Mouse (Mus musculus) embryonic facial prominence, embryonic 13.5 days (tissue): ENCODE measurements around the gene Vdr. TPM values are rescaled to one million over a fixed set of nuclear protein-coding genes. Genes with fewer than 3 reads are reported as not detected.

Experiments used
- ATAC-seq: fragments of 200-750 bp; cut with Nextera tagmentation; 2 replicates; pipeline ENCODE4 v1.8.0; 2017; ENCODE audit warnings: low read depth; ENCODE audit not compliant: insufficient number of reproducible peaks, insufficient read depth, low FRiP score, low TSS enrichment
- H3K27ac ChIP-seq: fragments of 300-500 bp; sonication (generic); 2 replicates; pipeline ENCODE4 v1.5.1; 2015; ENCODE audit warnings: moderate library complexity, mild to moderate bottlenecking, inconsistent platforms
- H3K27me3 ChIP-seq: fragments of 300-500 bp; sonication (generic); 2 replicates; pipeline ENCODE4 v1.6.1; 2015; ENCODE audit warnings: mild to moderate bottlenecking, inconsistent platforms
- H3K36me3 ChIP-seq: fragments of 300-500 bp; sonication (generic); 2 replicates; pipeline ENCODE4 v1.6.1; 2015; ENCODE audit warnings: mild to moderate bottlenecking, inconsistent platforms
- H3K4me1 ChIP-seq: fragments of 300-500 bp; sonication (generic); 2 replicates; pipeline ENCODE4 v1.6.1; 2015; ENCODE audit warnings: inconsistent platforms
- H3K4me2 ChIP-seq: fragments of 300-500 bp; sonication (generic); 2 replicates; pipeline ENCODE4 v1.6.1; 2015; ENCODE audit warnings: moderate library complexity, mild to moderate bottlenecking, inconsistent platforms
- H3K4me3 ChIP-seq: fragments of 300-500 bp; sonication (generic); 2 replicates; pipeline ENCODE4 v1.5.1; 2015; ENCODE audit warnings: mild to moderate bottlenecking, inconsistent platforms
- H3K9ac ChIP-seq: fragments of 300-500 bp; sonication (generic); 2 replicates; pipeline ENCODE4 v1.6.1; 2015; ENCODE audit warnings: mild to moderate bottlenecking, inconsistent platforms
- H3K9me3 ChIP-seq: fragments of 300-500 bp; sonication (generic); 2 replicates; pipeline ENCODE4 v1.6.1; 2016; ENCODE audit warnings: inconsistent platforms
- WGBS: fragments of 180-500 bp; shearing (Covaris S2); methylation state at CpG from one replicate; pipeline ENCODE4 v1.1.7; 2015; ENCODE audit warnings: mixed read lengths; 5-methylcytosine and 5-hydroxymethylcytosine counted together
- polyA plus RNA-seq: library from polyadenylated mRNA; unstranded; fragments of >200 nt; fragmentation: Nextera tagmentation; extraction: Ambion mirVana; gene quantifications from 2 replicates; pipeline ENCODE4 v1.2.1, GENCODE M21; 2015

Gene Vdr
- polyA plus RNA-seq, 1 experiment from 2014 or later = 2.3 TPM

DNA sequence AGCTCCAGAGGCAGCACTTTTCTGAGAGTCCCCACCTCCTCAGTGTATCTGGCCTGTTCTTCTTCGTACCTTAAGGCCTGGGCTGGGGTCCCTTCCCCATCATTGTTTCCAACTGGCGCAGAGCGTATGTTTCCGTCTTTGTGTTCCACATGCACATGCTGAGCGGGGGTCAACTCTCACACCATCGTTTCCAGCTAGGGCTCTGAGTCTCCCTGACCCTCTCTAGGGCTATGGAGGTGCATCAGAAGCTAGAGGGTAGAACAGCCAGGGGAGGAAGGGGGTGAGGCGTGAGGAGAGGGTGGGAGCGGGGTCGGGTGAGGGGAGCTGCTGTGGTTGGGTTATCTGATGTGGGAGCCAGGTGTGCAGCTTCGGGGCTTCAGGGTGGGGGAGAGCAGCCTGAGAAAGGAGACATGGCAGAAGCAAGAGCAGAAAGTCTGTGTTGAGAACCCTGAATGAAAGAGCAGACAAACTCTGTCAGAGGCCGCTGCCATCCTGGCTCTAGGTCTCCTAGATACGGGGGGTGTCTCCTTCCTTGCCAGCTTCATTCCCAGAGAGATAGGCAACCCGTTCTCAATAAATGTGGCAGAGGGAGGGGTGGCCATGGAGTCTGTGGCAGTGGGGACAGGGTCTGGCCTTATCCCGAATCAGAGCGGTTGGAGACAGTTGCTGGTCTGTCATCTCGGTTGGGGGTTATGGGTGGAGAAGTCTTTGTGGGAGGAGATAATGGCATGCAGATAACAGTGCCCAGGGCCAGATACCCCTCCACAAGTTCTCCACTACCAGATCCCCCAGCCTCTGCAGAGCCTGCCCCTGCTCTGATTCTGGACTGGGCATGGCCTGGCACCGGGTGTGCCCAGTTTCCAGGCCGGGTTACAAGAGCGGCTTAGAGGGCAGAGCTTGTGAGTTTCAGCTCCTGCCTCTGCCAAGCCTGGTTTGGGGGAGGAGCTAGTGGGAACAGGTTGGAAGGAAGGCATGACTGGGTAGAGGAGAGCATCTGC, 66.1 kb downstream of the Vdr start, which contains the start of gene Hdac7:
Gene Hdac7 (minus strand): TSS at position 466 of the 998 bp plus-strand sequence.
- no peaks in the 10 kb centered on the region for H3K27me3 ChIP-seq
- WGBS = 73% methylated on average over 19 of the region's 19 CpGs
- no peak within 1 kb of the TSS for H3K4me2 ChIP-seq
- H3K4me3 ChIP-seq = no peak within 1 kb of the TSS
- no peaks in the 10 kb centered on the region for H3K9me3 ChIP-seq
- ATAC-seq = no peak
- H3K9ac ChIP-seq = no peak within 1 kb of the TSS
- H3K4me1 ChIP-seq = peaks cover 16% of the 10 kb centered on the region
- no peak within 1 kb of the TSS for H3K27ac ChIP-seq
- H3K36me3 ChIP-seq = no peaks in the 10 kb centered on the region

DNA sequence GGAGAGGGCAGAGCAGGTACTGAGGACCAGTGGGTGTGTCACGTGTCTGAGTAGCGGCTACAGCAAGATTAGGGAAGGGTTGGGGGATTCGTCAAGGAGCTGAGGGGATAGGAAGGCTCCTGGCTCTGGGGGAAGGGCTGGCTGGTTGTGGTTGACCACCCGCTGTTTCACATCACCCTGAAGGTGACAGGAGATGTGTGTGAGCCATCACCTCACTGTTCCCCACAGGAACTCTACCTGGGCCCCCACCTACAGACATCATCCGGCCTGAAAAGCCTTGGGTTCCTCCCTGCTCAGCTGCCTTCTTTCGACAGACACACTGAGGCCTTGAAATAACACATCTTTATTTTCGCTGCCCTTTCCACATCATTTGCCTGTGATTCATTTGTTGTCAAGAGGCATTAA, 67.2 kb downstream of the Vdr start:
- Histone ChIP-seq H3K9me3 (no peaks in the 10 kb centered on the region), H3K27me3 (no peaks in the 10 kb centered on the region), H3K9ac (no peak overlapping the region), H3K27ac (no peak overlapping the region), H3K4me3 (no peak overlapping the region), H3K4me1 (peaks cover 17% of the 10 kb centered on the region), H3K4me2 (no peak overlapping the region), H3K36me3 (no peaks in the 10 kb centered on the region)
- WGBS = 79% methylated on average over 7 of the region's 7 CpGs
- ATAC-seq = no peak

DNA sequence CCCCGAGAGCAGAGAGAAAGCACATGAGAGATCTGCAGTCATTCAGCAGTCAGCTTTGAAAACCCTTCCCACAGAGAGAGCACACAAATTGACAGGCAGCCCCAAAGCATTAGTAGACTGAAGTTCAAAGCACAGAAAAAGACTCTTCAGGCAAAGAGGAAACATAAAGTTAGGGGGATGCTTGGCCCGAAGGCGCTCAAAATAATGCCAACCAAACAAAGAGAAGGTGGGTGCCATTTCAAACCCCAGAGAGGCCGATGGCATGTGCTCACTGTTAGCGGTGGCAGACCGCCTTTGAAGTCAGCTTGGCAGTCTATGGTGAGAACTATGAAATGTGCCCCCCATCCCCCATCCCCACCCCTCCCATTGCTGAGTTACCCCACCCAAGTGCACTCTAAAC, 68.4 kb downstream of the Vdr start:
- Histone ChIP-seq H3K4me1 (peaks cover 28% of the 10 kb centered on the region), H3K27me3 (no peaks in the 10 kb centered on the region), H3K36me3 (no peaks in the 10 kb centered on the region), H3K9me3 (no peaks in the 10 kb centered on the region), H3K9ac (no peak overlapping the region), H3K4me3 (no peak overlapping the region), H3K27ac (no peak overlapping the region), H3K4me2 (no peak overlapping the region)
- 83% methylated on average over 6 of the region's 6 CpGs for WGBS
- no peak for ATAC-seq

DNA sequence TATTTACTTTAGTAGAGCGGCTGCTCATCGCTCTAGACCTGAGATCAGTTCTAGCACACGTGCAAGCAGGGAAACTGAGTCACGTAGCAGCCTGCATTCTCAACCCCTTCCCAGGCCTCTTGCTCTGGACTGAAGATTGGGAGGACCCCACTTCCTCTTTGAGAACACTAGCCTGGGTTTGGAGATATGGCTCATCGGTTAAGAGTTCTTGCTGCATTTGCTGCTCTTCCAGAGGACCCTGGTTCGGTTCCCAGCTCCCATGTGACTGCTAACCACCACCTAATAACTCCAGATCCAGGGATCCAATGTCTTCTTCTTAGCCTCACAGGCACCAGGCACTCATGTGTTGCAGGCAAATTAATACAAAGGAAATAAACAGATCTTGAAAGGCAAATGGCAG, 69.0 kb downstream of the Vdr start:
- Histone ChIP-seq H3K9ac (no peak overlapping the region), H3K9me3 (no peaks in the 10 kb centered on the region), H3K27ac (no peak overlapping the region), H3K4me1 (peaks cover 35% of the 10 kb centered on the region), H3K4me3 (no peak overlapping the region), H3K27me3 (no peaks in the 10 kb centered on the region), H3K36me3 (no peaks in the 10 kb centered on the region), H3K4me2 (no peak overlapping the region)
- WGBS = 95% methylated on average over 6 of the region's 6 CpGs
- no peak for ATAC-seq

DNA sequence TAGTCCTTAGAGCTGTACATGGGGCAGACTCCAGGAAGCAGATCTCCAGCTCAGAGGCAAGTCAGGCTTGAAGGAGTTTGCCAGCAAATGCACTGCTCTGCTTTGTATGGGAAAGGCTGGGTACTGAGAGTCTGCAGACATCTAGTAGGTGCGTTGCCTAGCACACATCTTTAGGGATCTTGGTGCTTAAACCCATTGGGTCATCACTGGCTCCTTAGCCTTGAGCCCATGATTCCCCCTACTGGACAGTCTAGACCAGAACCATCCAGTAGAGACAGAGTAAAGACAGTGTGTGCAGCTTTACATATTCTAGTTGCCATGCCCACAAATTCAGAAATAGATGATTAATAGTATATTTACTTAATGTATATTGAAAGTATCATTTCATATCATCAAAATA, 69.6 kb downstream of the Vdr start:
- H3K9ac ChIP-seq = no peak overlapping the region
- no peaks in the 10 kb centered on the region for H3K9me3 ChIP-seq
- H3K4me3 ChIP-seq = no peak overlapping the region
- no peak overlapping the region for H3K4me2 ChIP-seq
- 95% methylated on average over 1 of the region's 1 CpGs for WGBS
- no peaks in the 10 kb centered on the region for H3K36me3 ChIP-seq
- no peaks in the 10 kb centered on the region for H3K27me3 ChIP-seq
- H3K4me1 ChIP-seq = peaks cover 39% of the 10 kb centered on the region
- no peak for ATAC-seq
- no peak overlapping the region for H3K27ac ChIP-seq

DNA sequence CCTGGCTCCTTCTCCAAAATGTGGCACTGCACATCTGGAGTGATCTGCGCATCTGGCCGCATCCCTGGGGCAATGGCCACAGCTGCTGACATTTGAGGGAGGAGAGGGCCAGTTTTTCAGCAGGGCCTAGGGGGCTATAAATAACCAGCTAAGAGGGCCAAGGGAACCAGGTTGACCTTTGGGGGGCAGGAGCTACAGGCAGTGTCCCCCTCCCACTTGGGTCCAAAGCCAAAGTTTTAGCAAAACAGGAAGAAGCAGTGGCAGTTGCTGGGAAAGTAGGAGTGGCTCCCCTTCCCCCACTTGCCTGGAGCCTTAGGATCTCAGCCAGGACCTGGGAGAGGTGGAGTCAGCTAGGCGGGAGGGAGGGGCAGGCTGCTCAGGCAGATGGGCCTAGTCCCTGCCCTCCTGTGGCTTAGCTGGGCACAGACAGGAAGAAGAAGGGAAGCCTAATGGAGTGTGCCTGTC, 70.4 kb downstream of the Vdr start:
- peak; percentile 74 for ATAC-seq
- H3K4me2 ChIP-seq = no peak overlapping the region
- WGBS = 18% methylated on average over 3 of the region's 3 CpGs

DNA sequence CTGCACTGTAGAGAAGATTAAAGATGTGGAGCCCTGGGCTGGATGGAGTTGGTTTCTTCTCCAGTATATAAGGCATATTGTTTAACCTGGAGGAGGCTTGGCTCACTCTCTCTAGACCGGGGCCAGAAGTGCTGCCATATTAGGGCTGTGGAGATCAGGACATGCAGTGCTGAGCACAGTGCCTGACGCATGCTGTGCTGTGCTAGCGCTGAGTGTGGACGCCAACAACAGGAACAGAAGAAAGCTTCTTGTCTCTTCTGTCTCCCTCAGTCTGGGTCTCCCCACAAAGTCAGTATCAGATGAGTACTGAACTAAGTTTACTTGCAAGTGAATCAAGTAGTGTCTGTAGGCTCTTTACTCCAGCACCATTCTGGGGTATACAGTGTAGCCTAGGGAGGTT, 71.0 kb downstream of the Vdr start:
- H3K27ac ChIP-seq = peak overlapping the region; percentile 77
- H3K4me1 ChIP-seq = peaks cover 39% of the 10 kb centered on the region
- H3K9ac ChIP-seq = no peak overlapping the region
- no peaks in the 10 kb centered on the region for H3K9me3 ChIP-seq
- H3K4me3 ChIP-seq = no peak overlapping the region
- H3K27me3 ChIP-seq = no peaks in the 10 kb centered on the region
- no peak for ATAC-seq
- WGBS = 67% methylated on average over 4 of the region's 4 CpGs
- no peaks in the 10 kb centered on the region for H3K36me3 ChIP-seq
- H3K4me2 ChIP-seq = no peak overlapping the region

More for the DNA sequence above, 70.4 kb downstream of the Vdr start:
- no peaks in the 10 kb centered on the region for H3K9me3 ChIP-seq
- peaks cover 39% of the 10 kb centered on the region for H3K4me1 ChIP-seq
- H3K27me3 ChIP-seq = no peaks in the 10 kb centered on the region
- H3K9ac ChIP-seq = no peak overlapping the region; the same call in 1 of the 2 replicates
- H3K4me3 ChIP-seq = no peak overlapping the region
- peak overlapping the region; percentile 77 for H3K27ac ChIP-seq
- H3K36me3 ChIP-seq = no peaks in the 10 kb centered on the region

DNA sequence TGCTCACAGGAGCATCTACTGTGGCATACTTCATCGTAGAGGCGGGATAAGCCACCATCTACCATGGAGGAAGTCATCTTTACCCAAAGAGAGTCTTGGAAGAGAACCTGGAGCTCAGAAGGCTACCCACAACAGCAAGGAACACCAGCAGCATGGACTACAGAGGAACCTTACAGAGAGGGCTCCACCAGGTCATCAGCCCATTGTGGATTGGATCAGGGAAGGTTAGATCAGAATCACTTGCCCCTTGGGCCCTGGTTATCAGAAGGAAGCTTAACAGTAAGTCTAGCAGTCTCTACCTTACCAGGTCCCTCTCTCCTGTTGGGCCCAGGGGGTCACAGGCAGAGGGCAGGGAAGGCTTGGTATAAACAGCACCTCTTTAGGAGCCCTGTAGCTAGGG, 71.4 kb downstream of the Vdr start:
- peaks cover 39% of the 10 kb centered on the region for H3K4me1 ChIP-seq
- no peaks in the 10 kb centered on the region for H3K27me3 ChIP-seq
- H3K4me3 ChIP-seq = no peak overlapping the region
- ATAC-seq = no peak
- no peak overlapping the region for H3K4me2 ChIP-seq
- H3K9ac ChIP-seq = no peak overlapping the region
- no peaks in the 10 kb centered on the region for H3K36me3 ChIP-seq
- H3K27ac ChIP-seq = no peak overlapping the region
- WGBS = 93% methylated on average over 2 of the region's 2 CpGs
- no peaks in the 10 kb centered on the region for H3K9me3 ChIP-seq

DNA sequence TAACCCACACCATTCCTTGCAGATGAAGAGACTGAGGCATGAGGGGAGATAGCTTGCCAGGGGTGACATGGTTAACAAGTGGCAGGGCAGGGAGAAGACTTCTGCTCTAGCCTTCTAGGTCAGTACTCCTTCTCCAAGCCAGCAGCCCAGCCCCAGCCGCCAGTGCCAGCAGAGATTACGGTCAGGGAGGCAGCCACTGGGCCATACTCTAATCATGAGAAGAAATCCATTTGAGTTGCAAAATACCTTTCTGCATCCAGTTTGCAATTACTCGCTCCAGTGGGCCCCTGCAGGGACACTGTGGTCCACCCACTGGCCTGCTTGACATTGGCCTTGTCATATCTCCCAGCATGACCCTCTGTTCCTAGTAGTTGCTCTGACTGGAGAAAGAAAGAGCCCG, 72.0 kb downstream of the Vdr start:
- no peak for ATAC-seq
- Histone ChIP-seq H3K36me3 (no peaks in the 10 kb centered on the region), H3K4me2 (no peak overlapping the region), H3K27me3 (no peaks in the 10 kb centered on the region), H3K9me3 (no peaks in the 10 kb centered on the region), H3K4me1 (peaks cover 39% of the 10 kb centered on the region), H3K27ac (no peak overlapping the region), H3K9ac (no peak overlapping the region), H3K4me3 (no peak overlapping the region)
- 92% methylated on average over 4 of the region's 4 CpGs for WGBS

DNA sequence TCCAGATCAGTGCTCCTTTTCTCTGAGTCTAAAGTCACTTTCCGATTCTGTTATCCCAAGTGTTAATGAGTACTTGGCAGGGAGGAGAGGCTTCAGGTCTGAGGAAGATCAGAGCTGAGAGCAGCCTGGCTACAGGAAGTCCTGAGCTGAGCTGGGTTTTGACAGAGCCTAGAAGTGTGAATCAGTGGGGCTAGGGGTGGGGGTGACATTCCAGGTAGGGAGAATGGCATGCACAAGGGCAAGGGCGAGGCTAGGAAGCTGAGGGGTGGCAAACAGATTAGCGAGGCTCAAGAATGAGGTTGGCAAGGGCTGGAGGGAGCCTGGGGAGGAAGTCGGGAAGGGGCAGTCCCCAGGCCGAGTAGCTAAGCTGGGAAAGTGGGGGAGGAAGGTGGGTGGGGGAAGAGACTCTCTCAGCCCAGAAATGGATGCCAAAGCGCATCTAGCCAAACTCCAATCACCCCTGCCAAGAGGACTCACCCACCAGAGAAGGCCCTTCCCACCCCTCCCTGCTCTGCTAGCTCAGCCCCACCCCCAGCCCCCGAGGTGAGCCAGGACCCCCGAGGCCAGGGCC, 72.9 kb downstream of the Vdr start:
- WGBS = 12% methylated on average over 8 of the region's 8 CpGs

DNA sequence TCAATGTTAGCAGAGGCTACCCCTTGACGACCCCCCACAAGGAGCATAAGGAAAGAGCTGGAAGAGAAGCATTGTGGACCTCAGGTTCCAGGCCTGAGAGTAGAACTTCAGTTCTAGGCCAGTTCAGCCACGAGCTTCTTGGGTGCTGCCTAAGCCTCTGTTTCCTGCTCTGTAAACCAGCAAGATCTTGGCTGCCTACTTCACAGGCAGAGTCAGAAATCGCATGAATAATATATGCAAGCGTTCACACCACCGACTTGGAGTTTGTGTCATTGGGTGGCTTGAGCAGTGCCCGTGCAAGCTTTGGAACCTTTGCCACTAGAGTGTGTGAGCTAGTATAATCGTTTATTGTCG, 73.6 kb downstream of the Vdr start:
- Histone ChIP-seq H3K27me3 (no peaks in the 10 kb centered on the region), H3K4me3 (no peak overlapping the region), H3K4me2 (no peak overlapping the region), H3K9ac (no peak overlapping the region), H3K36me3 (no peaks in the 10 kb centered on the region), H3K4me1 (peaks cover 48% of the 10 kb centered on the region), H3K9me3 (no peaks in the 10 kb centered on the region), H3K27ac (no peak overlapping the region)
- WGBS = 72% methylated on average over 8 of the region's 8 CpGs
- no peak for ATAC-seq

More for the DNA sequence above, 72.9 kb downstream of the Vdr start:
- ATAC-seq = no peak
- Histone ChIP-seq H3K27me3 (no peaks in the 10 kb centered on the region), H3K27ac (peak overlapping the region; percentile 28; the same call in 1 of the 2 replicates), H3K4me1 (peaks cover 42% of the 10 kb centered on the region), H3K9me3 (no peaks in the 10 kb centered on the region), H3K4me2 (no peak overlapping the region), H3K9ac (0 out of 2 replicates have a peak overlapping the region, but pooled peaks have one; percentile 27), H3K4me3 (no peak overlapping the region), H3K36me3 (no peaks in the 10 kb centered on the region)
